Mouse (Mus musculus) neural tube, embryonic 14.5 days (tissue): ENCODE data around the gene Pdzd2. TPM values are rescaled to one million over a fixed set of nuclear protein-coding genes. Genes with fewer than 3 reads are reported as not detected.

ENCODE experiments used
- ATAC-seq: fragments of 200-750 bp; cut with Nextera tagmentation; 2 replicates; pipeline ENCODE4 v1.8.0; 2017; ENCODE audit warnings: low read depth, mild to moderate bottlenecking, moderate TSS enrichment, moderate library complexity
- H3K27ac ChIP-seq: fragments of 300-500 bp; sonication (generic); 2 replicates; pipeline ENCODE4 v1.5.1; 2014; ENCODE audit warnings: low read depth, mild to moderate bottlenecking, control low read depth, low read length, moderate library complexity, mixed read lengths
- H3K27me3 ChIP-seq: fragments of 300-500 bp; sonication (generic); 2 replicates; pipeline ENCODE4 v1.6.1; 2014; ENCODE audit warnings: low read length; ENCODE audit not compliant: control insufficient read depth, insufficient read depth
- H3K36me3 ChIP-seq: fragments of 300-500 bp; sonication (generic); 2 replicates; pipeline ENCODE4 v1.6.1; 2014; ENCODE audit warnings: low read length, mixed read lengths; ENCODE audit not compliant: control insufficient read depth, insufficient read depth
- H3K4me1 ChIP-seq: fragments of 300-500 bp; sonication (generic); 2 replicates; pipeline ENCODE4 v1.6.1; 2014; ENCODE audit warnings: low read length; ENCODE audit not compliant: control insufficient read depth, insufficient read depth
- H3K4me2 ChIP-seq: fragments of 300-500 bp; sonication (generic); 2 replicates; pipeline ENCODE4 v1.6.1; 2014; ENCODE audit warnings: mild to moderate bottlenecking, low read depth, low read length, control low read depth
- H3K4me3 ChIP-seq: fragments of 300-500 bp; sonication (generic); 2 replicates; pipeline ENCODE4 v1.5.1; 2014; ENCODE audit warnings: low read depth, low read length, control low read depth, mixed read lengths
- H3K9ac ChIP-seq: fragments of 300-500 bp; sonication (generic); replicated peaks from 2 replicates; pipeline ENCODE4 v1.6.1; 2014; ENCODE audit warnings: low read depth, mild to moderate bottlenecking, control low read depth, low read length, mixed read lengths
- H3K9me3 ChIP-seq: fragments of 300-500 bp; sonication (generic); 2 replicates; pipeline ENCODE4 v1.6.1; 2016; ENCODE audit warnings: low read length; ENCODE audit not compliant: control insufficient read depth
- WGBS: fragments of 180-500 bp; shearing (Covaris S2); extraction: QIAGEN DNeasy Blood & Tissue Kit; methylation state at CpG from one replicate; pipeline ENCODE4 v1.1.7; 2014; 5-methylcytosine and 5-hydroxymethylcytosine counted together
- polyA plus RNA-seq: library from polyadenylated mRNA; unstranded; fragments of >200 nt; fragmentation: Nextera tagmentation; extraction: Ambion mirVana; gene quantifications from 2 replicates; pipeline ENCODE4 v1.2.1, GENCODE M21; 2014

The Pdzd2 gene
- polyA plus RNA-seq, 1 experiment from 2014 or later = 16.6 TPM

GRCm38 (mm10) chr15:12447021-12447434 is 292.7 kb downstream of the Pdzd2 start:
- Histone ChIP-seq H3K9ac (no peak overlapping the region), H3K4me2 (no peak overlapping the region), H3K4me1 (no peaks in the 10 kb centered on the region), H3K36me3 (no peaks in the 10 kb centered on the region), H3K27ac (no peak overlapping the region), H3K4me3 (no peak overlapping the region), H3K27me3 (no peaks in the 10 kb centered on the region), H3K9me3 (no peaks in the 10 kb centered on the region)
- WGBS = 75% methylated on average over 10 of the region's 10 CpGs
- no peak for ATAC-seq

DNA sequence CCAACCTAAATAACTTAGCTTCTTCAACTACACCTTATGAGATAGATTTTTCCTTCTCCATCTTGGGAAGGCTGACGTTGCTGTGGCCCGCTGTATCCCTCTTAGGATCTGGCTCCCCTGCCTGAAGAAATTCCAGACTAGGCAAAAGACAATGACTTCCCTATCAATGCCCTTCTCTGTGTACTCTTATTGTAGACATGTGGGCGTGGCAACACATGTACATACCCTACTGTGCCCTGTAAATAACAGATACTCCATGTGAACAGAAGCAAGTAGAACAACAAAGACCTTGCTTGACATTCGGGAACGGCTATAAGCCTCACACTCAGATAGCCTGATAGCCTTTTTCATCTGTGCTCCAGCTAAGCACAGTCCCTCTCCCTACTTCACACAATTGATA is 295.2 kb downstream of the Pdzd2 start:
- no peak overlapping the region for H3K9ac ChIP-seq
- H3K9me3 ChIP-seq = no peaks in the 10 kb centered on the region
- no peak overlapping the region for H3K4me3 ChIP-seq
- H3K27me3 ChIP-seq = no peaks in the 10 kb centered on the region
- H3K4me2 ChIP-seq = no peak overlapping the region
- H3K36me3 ChIP-seq = no peaks in the 10 kb centered on the region
- ATAC-seq = no peak
- H3K27ac ChIP-seq = no peak overlapping the region
- 63% methylated on average over 5 of the region's 5 CpGs for WGBS
- no peaks in the 10 kb centered on the region for H3K4me1 ChIP-seq

GRCm38 (mm10) chr15:12439351-12439751 is 300.4 kb downstream of the Pdzd2 start:
- ATAC-seq = no peak
- WGBS = 60% methylated on average over 6 of the region's 6 CpGs

GRCm38 (mm10) chr15:12438691-12439090 is 301.0 kb downstream of the Pdzd2 start:
- ATAC-seq = no peak
- Histone ChIP-seq H3K27me3 (no peaks in the 10 kb centered on the region), H3K4me1 (no peaks in the 10 kb centered on the region), H3K9me3 (no peaks in the 10 kb centered on the region), H3K36me3 (no peaks in the 10 kb centered on the region), H3K4me3 (no peak overlapping the region), H3K27ac (no peak overlapping the region), H3K4me2 (no peak overlapping the region), H3K9ac (no peak overlapping the region)
- WGBS = 88% methylated on average over 6 of the region's 6 CpGs

More at GRCm38 (mm10) chr15:12439351-12439751, 300.4 kb downstream of the Pdzd2 start:
- H3K4me3 ChIP-seq = no peak overlapping the region
- no peaks in the 10 kb centered on the region for H3K4me1 ChIP-seq
- no peak overlapping the region for H3K9ac ChIP-seq
- no peaks in the 10 kb centered on the region for H3K36me3 ChIP-seq
- H3K4me2 ChIP-seq = no peak overlapping the region
- H3K9me3 ChIP-seq = no peaks in the 10 kb centered on the region
- no peak overlapping the region for H3K27ac ChIP-seq
- no peaks in the 10 kb centered on the region for H3K27me3 ChIP-seq

DNA sequence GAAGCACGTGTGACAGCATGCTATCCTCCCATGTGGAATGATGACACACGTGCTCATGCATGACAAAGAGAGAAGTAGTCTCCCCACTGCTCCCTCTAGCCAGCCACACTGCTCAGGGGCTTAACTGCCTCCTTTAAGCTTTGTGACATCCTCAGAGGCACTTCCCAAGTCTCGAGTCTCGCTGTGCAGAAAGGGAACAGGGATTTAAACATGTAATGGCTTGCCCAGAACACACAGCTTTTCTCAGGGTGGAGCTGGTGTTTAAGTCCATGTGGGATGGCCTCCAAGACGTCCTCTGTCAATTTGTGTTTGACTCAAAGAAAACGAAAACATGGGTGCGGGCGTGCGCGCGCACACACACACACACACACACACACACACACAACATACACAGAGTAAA is 301.6 kb downstream of the Pdzd2 start:
- no peak overlapping the region for H3K9ac ChIP-seq
- no peak overlapping the region for H3K4me3 ChIP-seq
- H3K36me3 ChIP-seq = no peaks in the 10 kb centered on the region
- ATAC-seq = no peak
- no peak overlapping the region for H3K27ac ChIP-seq
- no peak overlapping the region for H3K4me2 ChIP-seq
- WGBS = 89% methylated on average over 11 of the region's 11 CpGs
- H3K27me3 ChIP-seq = no peaks in the 10 kb centered on the region
- no peaks in the 10 kb centered on the region for H3K4me1 ChIP-seq
- H3K9me3 ChIP-seq = no peaks in the 10 kb centered on the region

GRCm38 (mm10) chr15:12435910-12436309 is 303.8 kb downstream of the Pdzd2 start:
- Histone ChIP-seq H3K9ac (no peak overlapping the region), H3K4me1 (no peaks in the 10 kb centered on the region), H3K4me2 (no peak overlapping the region), H3K27me3 (no peaks in the 10 kb centered on the region), H3K9me3 (no peaks in the 10 kb centered on the region), H3K27ac (no peak overlapping the region), H3K36me3 (no peaks in the 10 kb centered on the region), H3K4me3 (no peak overlapping the region)
- 90% methylated on average over 8 of the region's 8 CpGs for WGBS
- ATAC-seq = no peak

- no peak overlapping the region for H3K4me2 ChIP-seq
- H3K36me3 ChIP-seq = no peaks in the 10 kb centered on the region
- 74% methylated on average over 19 of the region's 19 CpGs for WGBS
- H3K27ac ChIP-seq = no peak overlapping the region
- H3K4me1 ChIP-seq = no peaks in the 10 kb centered on the region
- ATAC-seq = no peak
- H3K9ac ChIP-seq = no peak overlapping the region
- no peaks in the 10 kb centered on the region for H3K9me3 ChIP-seq
- H3K4me3 ChIP-seq = no peak overlapping the region
- no peaks in the 10 kb centered on the region for H3K27me3 ChIP-seq
Observed at GRCm38 (mm10) chr15:12433893-12434599, 305.7 kb downstream of the Pdzd2 start.

DNA sequence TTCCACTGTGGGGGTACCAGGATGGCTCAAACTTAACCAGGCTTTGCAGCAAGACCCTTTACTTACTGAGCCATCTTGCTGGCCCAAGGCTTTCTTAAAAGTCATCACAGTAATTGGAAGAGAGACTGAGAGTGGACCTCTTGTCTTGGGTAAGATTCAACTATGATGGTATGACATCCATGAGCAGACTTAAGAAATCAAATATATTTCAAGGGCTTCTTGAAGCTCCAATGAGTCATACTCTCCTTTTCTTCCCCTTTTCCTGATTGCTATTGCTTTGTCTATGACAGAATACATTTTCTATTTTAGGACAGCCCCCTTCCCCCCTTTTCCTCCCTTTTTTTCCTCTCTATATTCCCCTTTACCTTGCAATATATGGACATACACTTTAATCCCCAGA is 306.8 kb downstream of the Pdzd2 start:
- Histone ChIP-seq H3K27ac (no peak overlapping the region), H3K4me3 (no peak overlapping the region)
- no peak for ATAC-seq

DNA sequence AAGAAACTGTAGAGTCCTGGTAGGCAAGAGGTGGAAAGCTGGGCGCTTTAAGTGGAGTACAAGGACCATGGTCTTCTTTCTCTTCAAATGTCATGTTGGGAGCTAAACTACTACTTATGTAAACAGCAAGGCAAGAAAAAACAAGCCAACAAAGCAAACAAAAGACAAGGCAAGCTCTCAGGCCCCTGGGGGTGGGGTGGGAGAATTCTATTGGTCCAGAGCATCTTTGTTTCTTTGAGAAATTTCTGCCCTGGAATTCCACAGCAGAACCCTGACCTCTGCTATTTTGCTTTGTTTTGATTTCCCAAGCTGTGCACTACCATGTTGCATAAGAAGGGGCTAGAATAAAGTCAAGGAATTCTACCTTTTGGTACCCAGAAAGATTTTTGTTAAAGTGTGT is 307.4 kb downstream of the Pdzd2 start:
- 77% methylated on average over 1 of the region's 1 CpGs for WGBS
- Histone ChIP-seq H3K27me3 (no peaks in the 10 kb centered on the region), H3K9me3 (no peaks in the 10 kb centered on the region), H3K27ac (no peak overlapping the region), H3K4me3 (no peak overlapping the region), H3K9ac (no peak overlapping the region), H3K4me1 (no peaks in the 10 kb centered on the region), H3K36me3 (no peaks in the 10 kb centered on the region), H3K4me2 (no peak overlapping the region)
- ATAC-seq = no peak

More for the DNA sequence above, 306.8 kb downstream of the Pdzd2 start:
- H3K9me3 ChIP-seq = no peaks in the 10 kb centered on the region
- H3K36me3 ChIP-seq = no peaks in the 10 kb centered on the region
- no peaks in the 10 kb centered on the region for H3K27me3 ChIP-seq
- no peak overlapping the region for H3K9ac ChIP-seq
- H3K4me2 ChIP-seq = no peak overlapping the region
- H3K4me1 ChIP-seq = no peaks in the 10 kb centered on the region
